Mouse (Mus musculus) heart, embryonic 11.5 days (tissue): ENCODE data around the gene Irgm2. TPM values are rescaled to one million over a fixed set of nuclear protein-coding genes. Genes with fewer than 3 reads are reported as not detected.

Source experiments
- ATAC-seq: fragments of 200-750 bp; cut with Nextera tagmentation; replicated peaks from 2 replicates; pipeline ENCODE4 v1.8.0; 2017; ENCODE audit warnings: moderate library complexity; ENCODE audit not compliant: insufficient number of reproducible peaks, low FRiP score, low TSS enrichment
- H3K27ac ChIP-seq: fragments of 300-500 bp; sonication (generic); 2 replicates; pipeline ENCODE4 v1.5.1; 2014; ENCODE audit warnings: mild to moderate bottlenecking, low read depth, low read length
- H3K27me3 ChIP-seq: fragments of 300-500 bp; sonication (generic); 2 replicates; pipeline ENCODE4 v1.6.1; 2014; ENCODE audit warnings: mild to moderate bottlenecking, low read length, mixed read lengths; ENCODE audit not compliant: control insufficient read depth, insufficient read depth
- H3K36me3 ChIP-seq: fragments of 300-500 bp; sonication (generic); 2 replicates; pipeline ENCODE4 v1.6.1; 2014; ENCODE audit warnings: mild to moderate bottlenecking, low read length, moderate library complexity, mixed read lengths; ENCODE audit not compliant: control insufficient read depth, insufficient read depth
- H3K4me1 ChIP-seq: fragments of 300-500 bp; sonication (generic); 2 replicates; pipeline ENCODE4 v1.6.1; 2014; ENCODE audit warnings: low read length; ENCODE audit not compliant: control insufficient read depth, insufficient read depth
- H3K4me2 ChIP-seq: fragments of 300-500 bp; sonication (generic); 2 replicates; pipeline ENCODE4 v1.6.1; 2014; ENCODE audit warnings: mild to moderate bottlenecking, moderate library complexity
- H3K4me3 ChIP-seq: fragments of 300-500 bp; sonication (generic); 2 replicates; pipeline ENCODE4 v1.5.1; 2014; ENCODE audit warnings: low read depth, low read length
- H3K9ac ChIP-seq: fragments of 300-500 bp; sonication (generic); 2 replicates; pipeline ENCODE4 v1.6.1; 2014; ENCODE audit warnings: mild to moderate bottlenecking, low read depth, low read length, moderate library complexity
- H3K9me3 ChIP-seq: fragments of 300-500 bp; sonication (generic); replicated peaks from 2 replicates; pipeline ENCODE4 v1.6.1; 2016; ENCODE audit warnings: low read length; ENCODE audit not compliant: control insufficient read depth
- WGBS: fragments of 180-500 bp; shearing (Covaris S2); extraction: QIAGEN DNeasy Blood & Tissue Kit; methylation state at CpG from one replicate; pipeline ENCODE4 v1.1.7; 2014; ENCODE audit not compliant: insufficient replicate concordance; 5-methylcytosine and 5-hydroxymethylcytosine counted together
- polyA plus RNA-seq: library from polyadenylated mRNA; unstranded; fragments of >200 nt; fragmentation: Nextera tagmentation; extraction: Ambion mirVana; gene quantifications from 2 replicates; pipeline ENCODE4 v1.2.1, GENCODE M21; 2014

The Irgm2 gene
- polyA plus RNA-seq, 1 experiment from 2014 or later: 1.4 TPM

- Histone ChIP-seq H3K4me2 (no peak overlapping the region), H3K36me3 (no peaks in the 10 kb centered on the region), H3K9ac (no peak overlapping the region), H3K4me3 (no peak overlapping the region), H3K27ac (no peak overlapping the region), H3K9me3 (no peaks in the 10 kb centered on the region), H3K27me3 (no peaks in the 10 kb centered on the region), H3K4me1 (no peaks in the 10 kb centered on the region)
- WGBS: 76% methylated on average over 4 of the region's 4 CpGs
- no peak for ATAC-seq
Measured at GRCm38 (mm10) chr11:58260156-58260555, 60.7 kb downstream of the Irgm2 start.

- no peak overlapping the region for H3K4me3 ChIP-seq
- no peak overlapping the region for H3K27ac ChIP-seq
- no peaks in the 10 kb centered on the region for H3K36me3 ChIP-seq
- no peaks in the 10 kb centered on the region for H3K27me3 ChIP-seq
- no peak for ATAC-seq
- no peak overlapping the region for H3K9ac ChIP-seq
- H3K9me3 ChIP-seq: no peaks in the 10 kb centered on the region
- H3K4me1 ChIP-seq: no peaks in the 10 kb centered on the region
- 79% methylated on average over 4 of the region's 4 CpGs for WGBS
- no peak overlapping the region for H3K4me2 ChIP-seq
Measured at GRCm38 (mm10) chr11:58261826-58262225, 62.4 kb downstream of the Irgm2 start.

- Histone ChIP-seq H3K4me2 (no peak overlapping the region), H3K27ac (no peak overlapping the region), H3K9ac (no peak overlapping the region), H3K9me3 (no peaks in the 10 kb centered on the region), H3K4me1 (no peaks in the 10 kb centered on the region), H3K36me3 (no peaks in the 10 kb centered on the region), H3K4me3 (no peak overlapping the region), H3K27me3 (no peaks in the 10 kb centered on the region)
- no peak for ATAC-seq
- 78% methylated on average over 3 of the region's 3 CpGs for WGBS
Measured at GRCm38 (mm10) chr11:58262336-58262735, 62.9 kb downstream of the Irgm2 start.

GRCm38 (mm10) chr11:58263516-58263915 lies 64.1 kb downstream of the Irgm2 start:
- 64% methylated on average over 2 of the region's 2 CpGs for WGBS
- H3K4me2 ChIP-seq: no peak overlapping the region
- H3K27me3 ChIP-seq: no peaks in the 10 kb centered on the region
- H3K9ac ChIP-seq: no peak overlapping the region
- no peak for ATAC-seq
- no peak overlapping the region for H3K4me3 ChIP-seq
- no peaks in the 10 kb centered on the region for H3K4me1 ChIP-seq
- H3K9me3 ChIP-seq: no peaks in the 10 kb centered on the region
- no peaks in the 10 kb centered on the region for H3K36me3 ChIP-seq
- no peak overlapping the region for H3K27ac ChIP-seq

- Histone ChIP-seq H3K36me3 (no peaks in the 10 kb centered on the region), H3K4me2 (no peak overlapping the region), H3K9me3 (no peaks in the 10 kb centered on the region), H3K27me3 (no peaks in the 10 kb centered on the region), H3K4me1 (no peaks in the 10 kb centered on the region), H3K4me3 (no peak overlapping the region), H3K9ac (no peak overlapping the region), H3K27ac (no peak overlapping the region)
- WGBS: 72% methylated on average over 9 of the region's 9 CpGs
- no peak for ATAC-seq
Measured at GRCm38 (mm10) chr11:58264546-58264945, 65.1 kb downstream of the Irgm2 start.

GRCm38 (mm10) chr11:58268285-58268684 lies 68.9 kb downstream of the Irgm2 start:
- ATAC-seq: no peak
- Histone ChIP-seq H3K9ac (no peak overlapping the region), H3K36me3 (no peaks in the 10 kb centered on the region), H3K27ac (no peak overlapping the region), H3K4me1 (no peaks in the 10 kb centered on the region), H3K27me3 (no peaks in the 10 kb centered on the region), H3K4me3 (no peak overlapping the region), H3K9me3 (no peaks in the 10 kb centered on the region), H3K4me2 (no peak overlapping the region)
- 89% methylated on average over 3 of the region's 3 CpGs for WGBS

Other genes starting within 250 kb of the Irgm2 start
- 16.9 and 19.5 TPM in 2 replicates for gene Larp1, start 190.6 kb upstream of the Irgm2 start, polyA plus RNA-seq
- not detected in 2 replicates for gene Gm12248, start 106.5 kb upstream of the Irgm2 start, polyA plus RNA-seq
- gene Cnot8, start 95.5 kb upstream of the Irgm2 start, polyA plus RNA-seq: 67.0 and 83.1 TPM in 2 replicates
- 15.3 TPM in 2 replicates for gene Gemin5, start 31.1 kb upstream of the Irgm2 start, polyA plus RNA-seq
- gene Mrpl22, start 28.0 kb upstream of the Irgm2 start, polyA plus RNA-seq: 106 and 109 TPM in 2 replicates
- gene Igtp, start 62 bp upstream of the Irgm2 start, polyA plus RNA-seq: 4.1 and 5.3 TPM in 2 replicates
- not detected in 2 replicates for gene 4930438A08Rik, start 75.2 kb downstream of the Irgm2 start, polyA plus RNA-seq
- gene Zfp692, start 107.5 kb downstream of the Irgm2 start, polyA plus RNA-seq: 8.2 and 9.3 TPM in 2 replicates
- 31.2 and 33.8 TPM in 2 replicates for gene Zfp672, start 130.7 kb downstream of the Irgm2 start, polyA plus RNA-seq
- 17.5 and 17.7 TPM in 2 replicates for gene Sh3bp5l, start 131.1 kb downstream of the Irgm2 start, polyA plus RNA-seq
- gene Lypd8, start 179.4 kb downstream of the Irgm2 start, polyA plus RNA-seq: not detected in 2 replicates
- not detected in 2 replicates for gene 1810065E05Rik, start 221.5 kb downstream of the Irgm2 start, polyA plus RNA-seq
- gene Gm12253, start 232.9 kb downstream of the Irgm2 start, polyA plus RNA-seq: not detected in 2 replicates